Mouse (Mus musculus) small intestine, adult 2 months (tissue): ENCODE data around the gene Sele.

Source experiments
- CTCF ChIP-seq: fragments of 200-500 bp; IDR thresholded peaks from 2 replicates; pipeline ENCODE4 v1.5.1; 2012; ENCODE audit warnings: low read depth, mild to moderate bottlenecking, control low read depth, inconsistent platforms, low read length, moderate library complexity, mixed read lengths; ENCODE audit not compliant: insufficient replicate concordance, insufficient read length; ENCODE audit errors: extremely low read depth
- POLR2A ChIP-seq: fragments of 200-500 bp; IDR thresholded peaks from 2 replicates; pipeline ENCODE4 v1.6.1; 2012; ENCODE audit warnings: low read depth, mild to moderate bottlenecking, control low read depth, inconsistent platforms, low read length, moderate library complexity

- TF ChIP-seq CTCF (no peak), POLR2A (no peak)
These were observed at the start of gene Sele for GRCm38 (mm10) chr1:164047934-164048333.
